Mouse (Mus musculus) cerebellum, adult 9-11 months (tissue): ENCODE results near the gene Dnhd1.
"Not testable (repeated sequence)": the region's sequence is repeated elsewhere in the genome, so short reads cannot be mapped to it uniquely, and the experiment has no call there.

Experiments used
- DNase-seq: peaks from one replicate; pipeline ENCODE4 v3.0.0; 2022

Dnhd1 gene

DNA sequence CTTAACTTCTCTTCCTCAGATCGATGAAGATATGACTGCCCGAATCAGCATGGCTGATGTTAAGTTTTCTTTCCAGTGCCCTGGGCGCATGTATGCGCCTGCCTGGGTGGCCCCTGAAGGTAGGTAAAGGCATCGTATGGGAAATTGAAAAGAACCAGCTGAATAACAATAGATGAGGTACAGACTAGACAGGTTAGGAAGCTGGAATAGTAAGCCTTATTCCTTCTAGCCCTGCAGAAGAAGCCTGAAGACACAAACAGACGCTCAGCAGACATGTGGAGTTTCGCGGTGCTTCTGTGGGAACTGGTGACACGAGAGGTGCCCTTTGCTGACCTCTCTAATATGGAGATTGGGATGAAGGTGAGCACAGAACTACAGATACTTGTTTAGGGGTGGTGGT is 91.4 kb downstream of the Dnhd1 start:
- DNase-seq: no peak

- peak; percentile 28 for DNase-seq
These were observed 92.0 kb downstream of the Dnhd1 start for GRCm38 (mm10) chr7:105742539-105743215.

DNA sequence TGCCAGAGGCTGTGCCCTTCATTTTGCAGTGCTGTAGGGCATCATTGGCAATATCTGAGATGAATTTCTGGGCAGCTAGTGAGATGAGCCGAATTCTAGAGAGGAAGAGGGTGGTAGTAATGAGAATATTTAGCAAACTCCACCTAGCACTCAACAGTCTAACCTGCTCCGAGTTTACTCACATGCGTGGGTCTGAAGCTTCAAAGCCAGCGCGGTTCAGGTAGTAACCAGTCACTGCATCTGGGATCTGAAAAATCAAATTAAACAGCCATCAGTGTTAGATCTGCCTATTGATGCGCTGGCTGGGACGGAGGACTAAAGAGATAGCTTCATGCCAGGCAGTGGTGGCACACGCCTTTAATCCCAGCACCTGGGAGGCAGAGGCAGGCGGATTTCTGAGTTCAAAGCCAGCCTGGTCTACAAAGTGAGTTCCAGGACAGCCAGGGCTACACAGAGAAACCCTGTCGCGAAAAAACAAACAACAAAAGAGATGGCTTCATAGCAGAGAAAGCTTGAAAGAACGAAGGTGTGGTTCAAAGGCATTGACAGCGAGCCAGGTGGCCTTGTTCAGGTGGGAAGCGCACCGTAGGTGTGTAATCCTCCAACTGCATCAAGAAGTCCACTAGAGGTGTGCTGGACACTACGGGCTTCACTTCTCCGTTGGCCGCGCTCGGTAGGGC is 92.8 kb downstream of the Dnhd1 start:
- not testable (repeated sequence) for DNase-seq

GRCm38 (mm10) chr7:105743926-105744590 is 93.4 kb downstream of the Dnhd1 start, which contains the start of gene Taf10:
Taf10 (minus strand) TSS chr7:105744361.
- DNase-seq: peak; percentile 89

DNA sequence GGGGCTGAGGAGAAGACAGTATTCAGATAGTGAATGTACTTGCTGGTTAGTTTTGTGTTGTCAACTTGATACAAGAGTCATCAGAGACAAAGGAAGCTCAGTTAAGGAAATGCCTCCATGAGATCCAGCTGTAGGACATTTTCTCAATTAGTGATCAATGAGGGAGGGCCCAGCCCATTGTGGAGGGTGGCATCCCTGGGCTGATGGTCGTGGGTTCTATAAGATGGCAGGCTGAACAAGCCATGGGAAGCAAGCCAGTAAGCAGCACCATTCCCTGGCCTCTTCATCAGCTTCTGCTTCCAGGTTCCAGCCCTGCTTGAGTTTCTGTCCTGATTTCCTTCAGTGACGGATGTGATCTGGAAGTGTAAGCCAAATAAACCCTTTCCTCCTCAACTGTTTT is 97.1 kb downstream of the Dnhd1 start:
- peak; percentile 8 for DNase-seq

- DNase-seq: peak; percentile 97
These were observed 101.1 kb downstream of the Dnhd1 start, which contains the start of gene Tpp1 for GRCm38 (mm10) chr7:105751491-105752433. Tpp1 (minus strand) TSS chr7:105752235.

GRCm38 (mm10) chr7:105752716-105753115 is 102.1 kb downstream of the Dnhd1 start:
- DNase-seq: peak; percentile 81

- DNase-seq: peak; percentile 57
These were observed 102.7 kb downstream of the Dnhd1 start for GRCm38 (mm10) chr7:105753281-105753680.

- DNase-seq: no peak
These were observed 111.3 kb downstream of the Dnhd1 start for GRCm38 (mm10) chr7:105761813-105762484.

DNA sequence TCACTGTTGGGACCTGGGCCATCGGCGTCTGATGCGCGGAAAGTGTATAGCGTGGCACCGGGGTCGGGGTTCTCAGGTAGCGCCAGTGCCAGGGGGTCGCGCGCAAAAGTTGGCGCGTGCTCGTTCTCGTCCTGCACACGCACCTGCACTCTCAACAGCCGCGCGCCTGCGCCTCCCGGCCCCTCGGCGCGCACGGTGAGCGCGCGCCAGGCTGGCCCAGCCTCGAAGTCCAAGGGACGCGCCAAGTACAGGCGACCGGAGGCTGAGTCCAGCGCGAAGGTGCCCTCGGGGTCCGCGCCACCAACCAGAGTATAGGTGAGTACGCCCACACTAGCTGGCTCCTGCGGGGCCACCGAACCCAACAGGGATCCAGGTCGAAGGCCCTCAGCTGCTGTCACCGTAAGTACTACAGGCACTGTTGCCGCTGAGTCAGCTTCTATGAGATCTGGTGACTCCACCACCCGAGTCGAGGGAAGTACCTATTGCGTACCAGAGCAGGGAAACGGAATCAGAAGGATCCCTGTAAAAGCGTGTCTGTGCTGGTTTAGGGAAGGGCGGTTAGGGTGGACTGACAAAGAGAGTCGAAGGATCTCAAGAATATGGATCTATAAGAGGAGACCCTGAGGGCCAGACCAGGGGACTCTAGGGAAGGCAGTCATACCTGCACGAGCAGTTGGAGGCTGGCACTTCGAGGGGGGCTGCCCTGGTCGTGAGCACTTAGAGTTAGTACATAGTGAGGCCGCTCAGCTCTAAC is 112.1 kb downstream of the Dnhd1 start:
- DNase-seq: no peak

GRCm38 (mm10) chr7:105764331-105764730 is 113.7 kb downstream of the Dnhd1 start:
- DNase-seq: no peak

DNA sequence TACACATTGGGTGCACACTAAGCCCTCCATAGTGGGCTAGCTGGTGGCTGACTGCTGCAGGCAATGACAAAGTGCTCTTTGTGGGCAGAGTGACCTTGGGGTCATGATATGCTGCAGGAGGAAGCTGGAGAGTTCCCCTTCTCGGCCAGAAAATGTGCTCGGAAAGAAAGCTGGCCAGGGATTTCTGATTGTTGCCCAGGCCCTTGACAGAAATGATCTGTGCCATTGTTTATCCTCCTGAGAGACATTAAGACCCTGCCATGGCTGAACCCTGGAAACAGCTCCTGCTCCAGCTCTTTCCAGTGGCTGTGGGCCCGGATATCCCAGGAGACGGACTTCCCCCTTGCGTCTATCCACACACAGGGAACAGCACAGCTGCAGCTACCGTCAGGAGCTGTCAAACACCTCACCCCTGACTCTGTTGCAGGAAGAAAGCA is 117.1 kb downstream of the Dnhd1 start:
- no peak for DNase-seq

- no peak for DNase-seq
These were observed 119.3 kb downstream of the Dnhd1 start for GRCm38 (mm10) chr7:105769959-105770358.
